Mouse (Mus musculus) adrenal gland, postnatal 14 days (tissue): ENCODE data around the gene Myadm. TPM values are rescaled to one million over a fixed set of nuclear protein-coding genes. Genes with fewer than 3 reads are reported as not detected.
"Not testable (repeated sequence)": the region's sequence is repeated elsewhere in the genome, so short reads cannot be mapped to it uniquely, and the experiment has no call there.

ENCODE experiments used
- DNase-seq: peaks from one replicate; pipeline ENCODE4 v3.0.0; 2021; ENCODE audit warnings: mixed read lengths
- total RNA-seq: library from RNA; stranded (reverse); gene quantifications from 2 replicates; pipeline ENCODE4 v1.2.3, GENCODE M21; 2021

Myadm gene
- total RNA-seq, 1 experiment from 2014 or later: 99.3 TPM

DNA sequence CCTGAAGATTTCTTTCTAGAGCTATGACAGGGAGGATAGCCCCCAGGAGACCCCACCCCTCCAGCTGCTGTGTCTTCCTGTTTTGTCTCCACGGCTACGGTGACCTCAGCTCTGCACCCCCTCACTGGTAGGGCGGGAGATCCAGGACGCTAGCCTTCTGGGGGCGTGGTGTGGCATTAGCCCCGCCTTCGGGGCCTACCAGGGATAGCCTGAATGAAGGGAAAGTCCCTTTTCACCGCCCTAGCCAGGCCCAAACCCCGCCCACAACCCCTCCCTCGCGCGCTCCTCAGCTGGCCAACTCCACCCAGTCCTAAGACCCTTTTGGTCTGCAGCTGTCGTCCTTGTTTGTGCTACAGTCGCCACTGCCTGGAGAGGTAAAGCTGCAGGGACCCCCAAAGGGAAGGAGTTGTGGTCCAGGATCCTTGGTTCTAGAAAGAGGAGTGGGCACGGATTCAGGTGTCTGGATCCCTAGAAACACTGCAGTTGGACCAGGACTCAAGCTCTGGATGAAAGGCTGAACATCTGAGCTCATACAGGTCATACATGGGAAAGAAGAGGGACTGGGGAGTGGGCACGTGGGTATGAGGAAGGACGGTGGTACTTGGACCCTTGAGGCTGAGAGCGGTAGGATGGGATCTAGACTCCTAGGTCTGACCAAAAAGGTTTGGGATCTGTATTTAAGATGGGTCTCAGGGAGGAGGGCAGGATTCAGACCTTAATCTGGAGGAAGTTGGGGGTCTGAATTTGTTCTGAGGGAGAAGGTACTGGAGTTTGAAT is 1.6 kb downstream of the Myadm start:
- peak; percentile 97 for DNase-seq

DNA sequence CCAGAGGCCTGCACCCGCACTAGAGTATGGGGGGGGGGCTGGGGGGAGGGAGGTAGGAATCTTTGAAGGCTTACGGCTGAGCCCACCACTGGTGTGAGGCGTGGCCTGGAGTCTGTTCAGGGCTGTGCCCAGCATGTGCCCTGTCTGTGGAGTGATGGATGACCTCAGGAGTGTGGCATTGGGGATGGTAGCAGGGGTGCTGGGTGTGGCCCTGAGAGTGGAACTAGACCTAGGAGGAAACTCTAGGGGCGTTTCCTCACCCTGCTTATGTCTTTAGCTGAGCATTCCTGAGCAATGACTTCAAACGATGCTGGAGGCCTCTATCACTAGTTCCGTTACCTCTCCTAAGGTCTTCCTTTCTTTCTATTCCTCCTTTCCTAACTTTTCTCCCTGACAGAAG is 2.3 kb downstream of the Myadm start:
- peak; percentile 20 for DNase-seq

DNA sequence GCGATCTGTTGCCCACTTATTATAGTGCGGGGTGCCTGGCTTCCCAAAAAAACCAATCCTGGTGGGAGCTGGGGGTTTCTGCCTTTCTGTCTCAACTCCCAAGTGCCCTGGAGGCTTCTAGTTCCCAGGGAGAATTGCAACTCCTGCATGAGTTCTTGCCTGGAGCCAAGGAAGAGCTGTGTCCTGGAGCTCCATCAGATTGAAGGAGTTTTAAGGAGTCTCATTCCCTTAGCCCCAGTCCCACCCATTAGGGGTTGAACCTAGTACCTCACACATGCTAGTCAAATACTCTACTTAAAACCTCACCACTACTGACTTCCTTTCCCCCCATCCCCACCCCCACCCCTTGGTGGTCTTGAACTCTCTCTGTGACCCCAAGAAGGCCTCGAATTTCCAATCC is 2.9 kb downstream of the Myadm start:
- no peak for DNase-seq

GRCm38 (mm10) chr7:3292271-3292670 is 3.4 kb downstream of the Myadm start:
- not testable (repeated sequence) for DNase-seq

GRCm38 (mm10) chr7:3292791-3293190 is 3.9 kb downstream of the Myadm start:
- DNase-seq: peak; percentile 93

- no peak for DNase-seq
Observed at GRCm38 (mm10) chr7:3294794-3295193, 5.9 kb downstream of the Myadm start.

GRCm38 (mm10) chr7:3295321-3296110 is 6.6 kb downstream of the Myadm start:
- no peak for DNase-seq

DNA sequence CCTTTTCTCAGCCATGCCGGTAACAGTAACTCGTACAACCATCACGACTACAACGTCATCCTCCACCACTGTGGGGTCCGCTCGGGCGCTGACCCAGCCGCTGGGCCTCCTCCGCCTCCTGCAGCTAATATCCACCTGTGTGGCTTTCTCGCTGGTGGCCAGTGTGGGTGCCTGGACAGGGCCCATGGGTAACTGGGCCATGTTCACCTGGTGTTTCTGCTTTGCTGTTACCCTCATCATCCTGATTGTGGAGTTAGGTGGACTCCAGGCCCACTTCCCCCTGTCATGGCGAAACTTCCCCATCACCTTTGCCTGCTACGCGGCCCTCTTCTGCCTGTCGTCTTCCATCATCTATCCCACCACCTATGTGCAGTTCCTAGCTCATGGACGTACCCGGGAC is 7.8 kb downstream of the Myadm start:
- DNase-seq: no peak

- DNase-seq: peak; percentile 63
Observed at GRCm38 (mm10) chr7:3299941-3300617, 11.2 kb downstream of the Myadm start.

GRCm38 (mm10) chr7:3300891-3301627 is 12.2 kb downstream of the Myadm start:
- no peak for DNase-seq

- peak; percentile 63 for DNase-seq
Observed at GRCm38 (mm10) chr7:3301628-3302555, 13.0 kb downstream of the Myadm start.

DNA sequence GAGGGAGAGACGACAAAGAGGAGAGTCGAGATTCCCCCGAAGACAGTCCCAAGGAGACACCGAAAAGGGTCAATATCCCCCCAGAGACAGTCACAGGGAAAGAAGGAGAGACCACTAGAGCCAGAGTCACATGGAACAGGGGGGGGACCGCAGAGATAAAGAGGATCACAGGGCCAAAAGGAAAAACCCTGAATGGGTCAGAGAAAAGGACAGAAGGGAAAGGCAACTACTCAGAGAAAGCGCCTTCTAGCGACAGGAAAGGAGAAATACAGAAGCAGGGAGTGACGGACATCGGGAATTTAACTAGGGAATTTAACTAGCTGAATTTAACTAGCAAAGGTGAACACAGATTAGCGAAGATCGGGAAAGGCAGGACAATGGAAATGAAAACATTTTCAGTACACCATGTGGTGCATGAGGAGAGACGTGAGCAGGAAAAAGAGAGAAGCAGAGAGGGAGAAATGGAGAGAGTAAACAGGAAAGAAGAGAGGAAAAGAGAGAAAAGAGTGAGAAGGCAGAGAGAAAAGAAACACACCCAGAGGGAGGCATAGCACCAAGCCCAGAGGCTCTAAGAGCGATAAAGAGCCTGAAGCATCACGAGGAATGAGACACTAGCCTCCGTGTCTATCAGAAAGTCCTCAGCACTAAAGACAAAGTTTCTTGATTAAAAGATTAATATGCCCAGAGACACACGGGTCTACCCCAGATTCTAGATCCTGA is 13.8 kb downstream of the Myadm start:
- DNase-seq: peak; percentile 26

DNA sequence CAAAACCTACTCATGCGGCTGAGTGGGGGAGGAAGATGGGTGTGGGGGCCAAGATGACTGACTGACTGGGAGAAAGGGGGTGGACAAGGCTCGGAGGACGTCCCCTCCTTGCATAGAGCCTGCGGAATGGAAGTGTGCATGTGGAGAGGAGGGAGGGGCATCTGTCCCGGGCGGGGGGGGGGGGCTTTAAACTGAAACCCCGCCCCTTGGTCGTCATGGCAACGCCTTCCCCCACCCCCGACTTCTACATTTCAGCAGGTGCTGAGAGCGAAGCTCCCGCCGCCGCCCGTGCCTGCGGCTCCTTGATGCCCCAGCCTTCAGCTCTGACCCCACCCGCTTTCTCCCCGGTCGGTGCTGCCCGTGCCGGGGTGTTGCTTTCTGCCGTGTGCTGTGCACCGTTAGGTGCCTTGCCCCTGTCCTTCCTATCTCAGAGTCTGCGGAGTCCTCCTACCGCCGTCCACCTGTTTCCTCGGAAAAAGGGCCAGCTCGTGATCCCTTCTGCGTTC is 14.4 kb downstream of the Myadm start:
- DNase-seq: peak; percentile 57

- no peak for DNase-seq
Observed at GRCm38 (mm10) chr7:3303789-3304188, 14.9 kb downstream of the Myadm start.

GRCm38 (mm10) chr7:3304298-3304697 is 15.4 kb downstream of the Myadm start:
- DNase-seq: no peak

GRCm38 (mm10) chr7:3306400-3306799 is 17.5 kb downstream of the Myadm start:
- DNase-seq: no peak

DNA sequence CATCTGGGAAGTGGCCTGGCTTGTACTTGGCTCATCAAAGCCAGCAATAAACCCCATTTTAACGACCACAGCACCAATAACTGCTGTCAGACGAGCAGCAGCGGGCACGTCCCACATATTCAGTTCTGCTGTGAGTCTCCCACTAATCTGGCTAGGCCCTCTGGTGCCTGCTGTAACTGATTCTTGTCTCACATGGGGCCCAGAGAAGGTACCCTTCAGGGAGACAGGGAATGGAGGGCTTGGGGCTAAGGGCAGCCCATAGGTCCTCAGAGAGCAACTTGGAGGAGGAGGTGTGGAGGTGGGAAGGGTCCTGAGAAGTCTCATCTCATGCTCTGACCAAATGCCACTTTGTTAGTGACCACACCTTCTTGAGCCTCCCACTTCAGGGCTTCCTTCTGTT is 19.8 kb downstream of the Myadm start:
- DNase-seq: no peak

GRCm38 (mm10) chr7:3310233-3310632 is 21.4 kb downstream of the Myadm start:
- DNase-seq: no peak

DNA sequence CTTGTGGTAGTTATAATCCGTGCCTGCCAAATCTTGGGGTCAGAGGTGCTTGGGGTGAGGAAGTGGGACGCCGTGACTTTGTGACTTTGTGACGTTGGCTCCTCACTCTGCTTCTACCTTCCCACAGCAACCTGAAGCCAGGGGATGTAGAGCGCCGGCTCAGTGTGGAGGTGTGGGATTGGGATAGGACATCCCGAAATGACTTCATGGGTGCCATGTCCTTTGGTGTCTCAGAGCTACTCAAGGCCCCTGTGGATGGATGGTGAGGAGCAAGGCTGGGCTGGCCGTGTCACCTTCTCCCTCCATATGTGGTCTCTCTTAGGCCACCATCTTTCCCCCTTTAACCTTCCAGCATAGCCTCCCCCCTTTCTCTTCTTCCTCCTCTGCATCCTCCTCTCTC is 24.7 kb downstream of the Myadm start:
- no peak for DNase-seq

DNA sequence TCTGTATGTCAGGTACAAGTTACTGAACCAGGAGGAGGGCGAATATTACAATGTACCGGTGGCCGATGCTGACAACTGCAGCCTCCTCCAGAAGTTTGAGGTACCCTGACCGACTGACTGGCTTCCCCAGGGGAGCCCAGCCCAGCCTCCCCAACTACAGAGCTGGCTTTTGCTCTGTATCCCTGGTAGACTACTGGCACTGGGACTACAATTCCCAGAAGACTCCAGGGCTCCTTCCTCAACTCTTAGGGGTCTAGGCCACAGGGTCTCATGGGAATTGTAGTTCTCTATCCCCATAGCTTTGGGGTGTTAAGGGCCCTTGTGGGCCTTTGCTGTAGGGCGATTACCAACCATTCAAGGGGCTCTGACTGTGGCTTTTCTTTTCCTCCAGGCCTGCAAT is 25.2 kb downstream of the Myadm start:
- DNase-seq: no peak
